ENCODE assay signal across 8 mouse cellular contexts in the genomic region with DNA sequence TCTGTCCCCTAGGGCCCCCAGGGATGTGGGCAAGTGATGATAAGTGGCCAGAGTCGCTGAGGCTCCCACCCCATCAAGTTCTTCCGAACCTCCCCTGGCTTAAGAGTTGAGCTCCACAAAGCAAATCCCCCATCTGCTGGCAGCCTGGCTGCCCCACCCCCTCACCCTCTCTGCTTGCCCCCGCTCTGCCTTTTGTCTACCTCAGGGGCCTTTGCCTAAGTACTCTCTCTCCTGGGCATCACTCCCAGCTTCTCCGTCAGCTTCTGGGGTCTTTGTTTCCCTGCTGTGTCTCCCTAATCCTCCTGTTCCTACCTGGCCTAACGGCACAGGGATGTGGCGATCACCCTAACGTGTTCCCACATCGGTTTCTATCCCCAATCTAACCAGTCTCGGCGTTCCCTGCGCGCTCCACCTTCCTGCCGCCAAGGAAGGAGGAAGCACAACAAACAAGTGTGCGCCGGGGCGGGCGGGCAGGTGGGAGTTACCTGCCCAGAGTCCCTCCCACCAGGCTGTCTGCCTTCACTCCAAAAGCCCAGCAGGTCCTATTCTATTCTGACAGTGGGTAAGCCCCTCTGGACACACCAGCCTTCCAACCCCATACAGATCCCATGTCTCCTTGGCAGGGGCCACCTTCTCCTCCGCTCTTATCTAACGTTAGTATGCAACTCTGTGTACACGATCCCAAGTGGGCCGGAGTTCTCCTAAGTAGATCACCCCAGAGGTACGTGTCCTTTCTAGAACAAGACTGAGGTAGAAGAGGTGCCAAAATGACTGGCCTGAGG. TPM values are rescaled to one million over a fixed set of nuclear protein-coding genes. Genes with fewer than 3 reads are reported as not detected.
DNase-seq lines count a peak whose midpoint lies in the region; ATAC-seq and TF ChIP-seq lines count a peak whose summit lies in the region.

No protein-coding gene starts in this region.

- H3K4me3 ChIP-seq in liver, adult 2 months (ENCODE audit: insufficient read depth, low read depth, low read length) = peak overlapping the region; percentile 95
- H3K4me3 ChIP-seq in heart, embryonic 16.5 days (ENCODE audit: low read length) = peak overlapping the region; percentile 92
- peak overlapping the region; percentile 97 for H3K4me3 ChIP-seq in limb, embryonic 10.5 days
- peak overlapping the region; percentile 94 for H3K4me3 ChIP-seq in neural tube, embryonic 12.5 days

- TF ChIP-seq CTCF in liver, adult 2 months (IDR thresholded peaks at IDR 0.05; ENCODE audit: low read depth, low read length) = no peak

- peaks cover 2% of the 10 kb centered on the region; the same call in 1 of the 2 replicates for H3K79me2 ChIP-seq in liver, adult 2 months (ENCODE audit: control insufficient read depth, insufficient read depth, low read length)

- ATAC-seq in heart, embryonic 16.5 days (replicated peaks; ENCODE audit: extremely low read depth, insufficient read depth, low FRiP score) = no peak
- ATAC-seq in neural tube, embryonic 12.5 days (ENCODE audit: low FRiP score, low read depth) = no peak
- no peak for ATAC-seq in frontal cortex, adult (ENCODE audit: low TSS enrichment)

- peak overlapping the region; percentile 98 for H3K4me2 ChIP-seq in heart, embryonic 16.5 days (ENCODE audit: low read depth, low read length)
- peak overlapping the region; percentile 96 for H3K4me2 ChIP-seq in neural tube, embryonic 12.5 days (replicated peaks)

- peak overlapping the region; percentile 94 for H3K27ac ChIP-seq in liver, adult 2 months (replicated peaks; ENCODE audit: insufficient read depth, low read depth, low read length)
- peak overlapping the region; percentile 100 for H3K27ac ChIP-seq in heart, embryonic 16.5 days (ENCODE audit: low read length)
- H3K27ac ChIP-seq in limb, embryonic 10.5 days = peak overlapping the region; percentile 100
- H3K27ac ChIP-seq in neural tube, embryonic 12.5 days = peak overlapping the region; percentile 100

- 0 out of 2 replicates have a peak, but pooled peaks have one; percentile 27 for TF ChIP-seq POLR2A in liver, adult 2 months (IDR thresholded peaks at IDR 0.05; ENCODE audit: extremely low read depth, insufficient read depth, low read length)

- peak overlapping the region; percentile 100 for H3K9ac ChIP-seq in liver, adult 2 months (ENCODE audit: low read depth, low read length)
- H3K9ac ChIP-seq in heart, embryonic 16.5 days (ENCODE audit: low read length) = peak overlapping the region; percentile 100
- peak overlapping the region; percentile 100 for H3K9ac ChIP-seq in neural tube, embryonic 12.5 days

- H3K36me3 ChIP-seq in liver, adult 2 months (ENCODE audit: control insufficient read depth, insufficient read depth, low read length) = peaks cover 8% of the 10 kb centered on the region; the same call in 1 of the 2 replicates
- peaks cover 22% of the 10 kb centered on the region for H3K36me3 ChIP-seq in heart, embryonic 16.5 days (ENCODE audit: control insufficient read depth, insufficient read depth)
- peaks cover 30% of the 10 kb centered on the region for H3K36me3 ChIP-seq in limb, embryonic 10.5 days
- peaks cover 24% of the 10 kb centered on the region for H3K36me3 ChIP-seq in neural tube, embryonic 12.5 days

- peaks cover 28% of the 10 kb centered on the region for H3K4me1 ChIP-seq in liver, adult 2 months (ENCODE audit: control insufficient read depth, insufficient read depth, low read length)
- peaks cover 48% of the 10 kb centered on the region for H3K4me1 ChIP-seq in heart, embryonic 16.5 days (ENCODE audit: control insufficient read depth, insufficient read depth, low read length)
- peaks cover 74% of the 10 kb centered on the region for H3K4me1 ChIP-seq in limb, embryonic 10.5 days
- H3K4me1 ChIP-seq in neural tube, embryonic 12.5 days = peaks cover 53% of the 10 kb centered on the region

- no peak for DNase-seq in liver, adult 2 months (ENCODE audit: extremely low read depth, low read depth, low spot score)
- DNase-seq in liver = no peak
- DNase-seq in cerebellum, adult 9-11 months = peak; percentile 70
- DNase-seq in limb, embryonic 10.5 days (ENCODE audit: low spot score) = peak; percentile 57
- no peak for DNase-seq in MN1 (ENCODE audit: low spot score)

- WGBS in liver, adult 2 months = 22% methylated on average over 22 of the region's 22 CpGs
- WGBS in heart, embryonic 16.5 days = 20% methylated on average over 21 of the region's 22 CpGs
- 18% methylated on average over 22 of the region's 22 CpGs for WGBS in limb, embryonic 10.5 days
- WGBS in neural tube, embryonic 12.5 days = 17% methylated on average over 22 of the region's 22 CpGs

- H3K27me3 ChIP-seq in liver, adult 2 months (ENCODE audit: control insufficient read depth, insufficient read depth, low read length) = no peaks in the 10 kb centered on the region
- H3K27me3 ChIP-seq in heart, embryonic 16.5 days (ENCODE audit: control insufficient read depth, insufficient read depth, low read length) = 0 out of 2 replicates have a peak, but pooled peaks cover 2% of the 10 kb centered on the region
- peaks cover 24% of the 10 kb centered on the region for H3K27me3 ChIP-seq in limb, embryonic 10.5 days (ENCODE audit: low read depth, poor library complexity, severe bottlenecking)
- H3K27me3 ChIP-seq in neural tube, embryonic 12.5 days (replicated peaks) = 0 out of 2 replicates have a peak, but pooled peaks cover 2% of the 10 kb centered on the region

- no peaks in the 10 kb centered on the region for H3K9me3 ChIP-seq in heart, embryonic 16.5 days (replicated peaks; ENCODE audit: control insufficient read depth, low read length)
- no peaks in the 10 kb centered on the region for H3K9me3 ChIP-seq in limb, embryonic 10.5 days (replicated peaks)
- no peaks in the 10 kb centered on the region for H3K9me3 ChIP-seq in neural tube, embryonic 12.5 days

RNA-seq across cellular contexts. Expression of a gene that starts 3.8 kb away (rescaled TPM):
- 0.09 and 0.13 TPM in 2 replicates for total RNA-seq in liver, adult 2 months (2014; rRNA removed)
- 0.39 and 0.67 TPM in 2 replicates for polyA plus RNA-seq in liver, adult 2 months (2012; rRNA removed)
- polyA plus RNA-seq in heart, embryonic 16.5 days (2015; fragmentation: Nextera tagmentation; extraction: Ambion mirVana) = 1.1 and 1.7 TPM in 2 replicates
- polyA plus RNA-seq in limb, embryonic 10.5 days (2016; fragmentation: Nextera tagmentation; extraction: Ambion mirVana) = 0.88 and 1.6 TPM in 2 replicates
- polyA plus RNA-seq in neural tube, embryonic 12.5 days (2016; fragmentation: Nextera tagmentation; extraction: Ambion mirVana) = 1.8 and 2.2 TPM in 2 replicates

RNA-seq across cellular contexts. Expression of a gene that starts 4.6 kb away (rescaled TPM):
- 80.7 and 101 TPM in 2 replicates for total RNA-seq in liver, adult 2 months (2014; rRNA removed)
- polyA plus RNA-seq in liver, adult 2 months (2012; rRNA removed) = 2,256 and 3,281 TPM in 2 replicates
- polyA plus RNA-seq in heart, embryonic 16.5 days (2015; fragmentation: Nextera tagmentation; extraction: Ambion mirVana) = 203 and 265 TPM in 2 replicates
- polyA plus RNA-seq in limb, embryonic 10.5 days (2016; fragmentation: Nextera tagmentation; extraction: Ambion mirVana) = 144 and 208 TPM in 2 replicates
- polyA plus RNA-seq in neural tube, embryonic 12.5 days (2016; fragmentation: Nextera tagmentation; extraction: Ambion mirVana) = 718 and 773 TPM in 2 replicates

RNA-seq across cellular contexts. Expression of a gene that starts 15.8 kb away (rescaled TPM):
- 74.6 and 101 TPM in 2 replicates for total RNA-seq in liver, adult 2 months (2014; rRNA removed)
- 265 and 285 TPM in 2 replicates for polyA plus RNA-seq in liver, adult 2 months (2012; rRNA removed)
- polyA plus RNA-seq in heart, embryonic 16.5 days (2015; fragmentation: Nextera tagmentation; extraction: Ambion mirVana) = 387 and 398 TPM in 2 replicates
- 428 and 433 TPM in 2 replicates for polyA plus RNA-seq in limb, embryonic 10.5 days (2016; fragmentation: Nextera tagmentation; extraction: Ambion mirVana)
- polyA plus RNA-seq in neural tube, embryonic 12.5 days (2016; fragmentation: Nextera tagmentation; extraction: Ambion mirVana) = 546 and 556 TPM in 2 replicates

RNA-seq across cellular contexts. Expression of a gene that starts 27.3 kb away (rescaled TPM):
- 0.27 and 0.83 TPM in 2 replicates for total RNA-seq in liver, adult 2 months (2014; rRNA removed)
- polyA plus RNA-seq in liver, adult 2 months (2012; rRNA removed) = 0.19 and 0.46 TPM in 2 replicates
- 0.25 and 2.1 TPM in 2 replicates for polyA plus RNA-seq in heart, embryonic 16.5 days (2015; fragmentation: Nextera tagmentation; extraction: Ambion mirVana)
- polyA plus RNA-seq in limb, embryonic 10.5 days (2016; fragmentation: Nextera tagmentation; extraction: Ambion mirVana) = not detected in 2 replicates
- 0.06 TPM in 1 of 2 replicates, not detected in the other for polyA plus RNA-seq in neural tube, embryonic 12.5 days (2016; fragmentation: Nextera tagmentation; extraction: Ambion mirVana)

RNA-seq across cellular contexts. Expression of a gene that starts 50.0 kb away (rescaled TPM):
- 35.8 and 46.6 TPM in 2 replicates for total RNA-seq in liver, adult 2 months (2014; rRNA removed)
- polyA plus RNA-seq in liver, adult 2 months (2012; rRNA removed) = 165 and 170 TPM in 2 replicates
- 141 and 145 TPM in 2 replicates for polyA plus RNA-seq in heart, embryonic 16.5 days (2015; fragmentation: Nextera tagmentation; extraction: Ambion mirVana)
- 141 and 150 TPM in 2 replicates for polyA plus RNA-seq in limb, embryonic 10.5 days (2016; fragmentation: Nextera tagmentation; extraction: Ambion mirVana)
- polyA plus RNA-seq in neural tube, embryonic 12.5 days (2016; fragmentation: Nextera tagmentation; extraction: Ambion mirVana) = 91.5 and 99.8 TPM in 2 replicates

Comparison
In these comparisons a context has a peak if more than half of its experiments do, and no peak if none do; other contexts are left out.
1. DNase-seq: peak in cerebellum, adult 9-11 months (single experiment) and limb, embryonic 10.5 days (single experiment); none in liver, adult 2 months (single experiment), liver (single experiment) and MN1 (single experiment).
2. Peak in every context shown above with its lines, with median percentiles within 50 percentile points of each other: H3K27ac ChIP-seq, H3K4me3 ChIP-seq and H3K9ac ChIP-seq.